Mouse (Mus musculus): ENCODE results near the gene Gm14124. TPM values are rescaled to one million over a fixed set of nuclear protein-coding genes. Genes with fewer than 3 reads are reported as not detected.

The Gm14124 gene
- polyA plus RNA-seq, 1 experiment from 2014 or later: not detected

DNA sequence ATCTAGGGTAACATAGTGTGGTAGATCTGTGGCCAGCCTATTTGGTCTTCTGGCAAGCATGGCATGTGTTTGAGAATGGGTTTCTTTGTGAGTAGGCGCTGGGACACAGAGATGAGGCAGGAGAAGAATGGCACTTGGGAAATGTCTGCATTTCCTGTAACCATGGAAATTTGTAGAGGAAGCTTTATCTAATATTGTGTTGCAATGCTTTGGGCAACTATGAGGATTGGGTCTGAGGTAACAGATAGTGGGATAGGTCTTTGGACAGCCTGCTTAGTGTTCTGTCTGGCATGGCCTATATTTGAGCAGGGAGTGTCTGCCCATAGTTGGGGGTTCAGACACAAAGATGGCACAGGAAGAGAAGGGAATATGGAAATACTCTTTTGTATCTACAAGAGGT, 61.7 kb downstream of the Gm14124 start:
- H3K4me3 ChIP-seq: no peak overlapping the region
- H3K4me2 ChIP-seq: no peak overlapping the region
- ATAC-seq: no peak
- peaks cover 12% of the 10 kb centered on the region; the same call in 1 of the 2 replicates for H3K9me3 ChIP-seq (replicated peaks)
- no peak overlapping the region for H3K27ac ChIP-seq
- WGBS (ENCODE audit: insufficient replicate concordance): 78% methylated on average over 1 of the region's 1 CpGs
- no peaks in the 10 kb centered on the region for H3K27me3 ChIP-seq (replicated peaks)
- no peak overlapping the region for H3K9ac ChIP-seq
- peaks cover 56% of the 10 kb centered on the region for H3K36me3 ChIP-seq
- H3K4me1 ChIP-seq: no peaks in the 10 kb centered on the region

Other genes starting within 250 kb of the Gm14124 start
- gene Zfp120, start 120.8 kb upstream of the Gm14124 start, polyA plus RNA-seq (2016; fragmentation: Nextera tagmentation; extraction: Ambion mirVana): 3.6 and 3.8 TPM in 2 replicates
- not detected in 2 replicates for gene Gm10770, start 77.8 kb upstream of the Gm14124 start, polyA plus RNA-seq (2016; fragmentation: Nextera tagmentation; extraction: Ambion mirVana)
- gene Gm14139, start 75.8 kb upstream of the Gm14124 start, polyA plus RNA-seq (2016; fragmentation: Nextera tagmentation; extraction: Ambion mirVana): 0.10 and 0.12 TPM in 2 replicates
- gene Zfp937, start 39.4 kb upstream of the Gm14124 start, polyA plus RNA-seq (2016; fragmentation: Nextera tagmentation; extraction: Ambion mirVana): 1.7 and 1.8 TPM in 2 replicates
- 1.9 and 2.5 TPM in 2 replicates for gene Gm21994, start 1.9 kb upstream of the Gm14124 start, polyA plus RNA-seq (2016; fragmentation: Nextera tagmentation; extraction: Ambion mirVana)
- 1.2 and 1.3 TPM in 2 replicates for gene Gm10130, start 66.2 kb downstream of the Gm14124 start, polyA plus RNA-seq (2016; fragmentation: Nextera tagmentation; extraction: Ambion mirVana)
- gene 3300002I08Rik, start 105.2 kb downstream of the Gm14124 start, polyA plus RNA-seq (2016; fragmentation: Nextera tagmentation; extraction: Ambion mirVana): 1.5 and 1.8 TPM in 2 replicates
- 1.8 and 2.1 TPM in 2 replicates for gene Zfp442, start 194.0 kb downstream of the Gm14124 start, polyA plus RNA-seq (2016; fragmentation: Nextera tagmentation; extraction: Ambion mirVana)
- gene Zfp345, start 227.6 kb downstream of the Gm14124 start, polyA plus RNA-seq (2016; fragmentation: Nextera tagmentation; extraction: Ambion mirVana): 0.13 and 0.19 TPM in 2 replicates